Mouse (Mus musculus): ENCODE results near the gene Nr4a1.

DNA sequence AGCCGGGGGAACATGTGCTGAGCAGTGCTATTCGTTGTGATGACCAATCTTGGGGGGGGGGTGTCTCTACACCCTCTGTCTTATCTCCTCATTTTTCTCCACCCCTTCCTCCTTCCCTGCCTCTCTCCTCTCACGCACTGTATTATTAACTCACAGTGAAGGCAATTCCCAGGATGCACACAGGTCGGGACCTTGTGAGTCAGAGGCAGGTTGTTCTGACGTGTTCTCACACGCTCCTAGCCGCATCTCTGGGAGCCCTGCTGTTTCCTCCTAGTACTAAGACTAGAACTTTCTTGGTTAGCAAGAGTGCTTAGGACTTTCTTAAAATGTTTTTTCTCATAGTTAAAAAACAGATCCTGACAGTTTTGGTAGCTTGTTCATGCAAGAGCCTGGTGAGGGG lies 49.3 kb upstream of the Nr4a1 start:
- TF ChIP-seq CTCF (IDR thresholded peaks at IDR 0.05; ENCODE audit: borderline replicate concordance, insufficient read depth, low read depth, low read length) = no peak
- no peak for TF ChIP-seq POLR2A (IDR thresholded peaks at IDR 0.05; ENCODE audit: borderline replicate concordance, insufficient read depth, low read length)
